Mouse (Mus musculus): ENCODE measurements around the gene Dus2. TPM values are rescaled to one million over a fixed set of nuclear protein-coding genes. Genes with fewer than 3 reads are reported as not detected.

The Dus2 gene
- polyA plus RNA-seq, 1 experiment = 13.1 TPM

DNA sequence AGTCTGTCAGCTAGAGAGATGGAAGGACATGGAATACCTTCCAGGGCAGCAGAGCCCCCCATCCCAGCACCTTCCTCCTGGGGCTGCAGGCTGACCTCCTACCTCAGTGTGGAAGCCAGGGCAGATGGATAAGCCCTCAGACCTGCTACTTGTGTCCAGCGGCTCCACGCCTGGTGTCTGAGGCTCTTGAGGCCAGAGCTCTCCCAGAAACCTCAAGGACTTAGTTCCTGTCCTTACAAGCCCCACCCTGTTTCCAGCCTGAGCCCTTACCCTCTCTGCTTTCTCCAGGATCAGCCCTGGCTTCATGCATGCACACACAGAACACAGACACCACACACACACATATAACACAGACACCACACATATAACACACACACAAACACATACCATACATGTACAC lies 409 bp downstream of the Dus2 start:
- TF ChIP-seq USF1 (IDR thresholded peaks at IDR 0.05; ENCODE audit: low read depth) = no peak
- TF ChIP-seq MYOG (IDR thresholded peaks at IDR 0.05; ENCODE audit: control insufficient read depth, extremely low read depth, insufficient read length) = no peak
- TF ChIP-seq CEBPB (IDR thresholded peaks at IDR 0.05; ENCODE audit: low read depth) = no peak
- TF ChIP-seq MAX (IDR thresholded peaks at IDR 0.05) = no peak
- TF ChIP-seq MYOD1 (IDR thresholded peaks at IDR 0.05; ENCODE audit: control insufficient read depth, insufficient read length, low read depth) = no peak
- TF ChIP-seq FOSL1 (IDR thresholded peaks at IDR 0.05; ENCODE audit: insufficient read depth, low read length, poor library complexity, severe bottlenecking) = no peak
- TF ChIP-seq CTCF (IDR thresholded peaks at IDR 0.05; ENCODE audit: control insufficient read depth, insufficient read depth, insufficient read length) = no peak
- Histone ChIP-seq H3K79me3 (ENCODE audit: low read depth) (no peaks in the 10 kb centered on the region), H3K36me3 (ENCODE audit: control insufficient read depth, insufficient read depth) (no peaks in the 10 kb centered on the region), H3K79me2 (ENCODE audit: control insufficient read depth, insufficient read depth) (no peaks in the 10 kb centered on the region), H3ac (ENCODE audit: control insufficient read depth, insufficient read length, low read depth) (no peak overlapping the region), H3K27me3 (ENCODE audit: control insufficient read depth, insufficient read depth, insufficient read length) (peaks cover 11% of the 10 kb centered on the region), H3K4me3 (ENCODE audit: insufficient read depth, poor library complexity, severe bottlenecking) (no peak overlapping the region)

DNA sequence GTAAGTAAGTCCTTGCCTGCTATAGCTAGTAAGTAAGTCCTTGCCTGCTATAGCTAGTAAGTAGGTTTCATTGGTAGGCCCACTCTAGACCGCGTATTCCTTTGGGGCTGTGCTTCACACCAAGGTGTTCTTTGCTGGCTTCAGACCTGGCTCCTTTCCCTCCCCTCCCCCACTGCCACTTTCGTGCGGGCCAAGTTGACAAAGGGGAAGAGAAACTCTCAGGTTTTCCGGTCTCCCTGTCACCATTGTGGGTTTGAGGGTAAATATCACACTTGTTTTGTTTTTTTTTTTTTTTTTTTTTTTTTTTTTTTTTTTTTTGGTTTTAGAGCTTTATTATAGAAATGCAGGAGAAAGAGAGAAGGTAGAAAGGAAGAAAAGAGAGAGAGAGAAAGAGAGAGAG lies 1.4 kb downstream of the Dus2 start:
- no peak overlapping the region for H3K4me3 ChIP-seq (ENCODE audit: insufficient read depth, poor library complexity, severe bottlenecking)
- H3K36me3 ChIP-seq (ENCODE audit: control insufficient read depth, insufficient read depth) = no peaks in the 10 kb centered on the region
- no peak overlapping the region for H3ac ChIP-seq (ENCODE audit: control insufficient read depth, insufficient read length, low read depth)
- no peaks in the 10 kb centered on the region for H3K79me3 ChIP-seq (ENCODE audit: low read depth)
- no peak for TF ChIP-seq USF1 (IDR thresholded peaks at IDR 0.05; ENCODE audit: low read depth)
- TF ChIP-seq CTCF (IDR thresholded peaks at IDR 0.05; ENCODE audit: control insufficient read depth, insufficient read depth, insufficient read length) = no peak
- no peak for TF ChIP-seq FOSL1 (IDR thresholded peaks at IDR 0.05; ENCODE audit: insufficient read depth, low read length, poor library complexity, severe bottlenecking)
- TF ChIP-seq CEBPB (IDR thresholded peaks at IDR 0.05; ENCODE audit: low read depth) = no peak
- TF ChIP-seq MYOG (IDR thresholded peaks at IDR 0.05; ENCODE audit: control insufficient read depth, extremely low read depth, insufficient read length) = no peak
- TF ChIP-seq MAX (IDR thresholded peaks at IDR 0.05) = no peak
- TF ChIP-seq MYOD1 (IDR thresholded peaks at IDR 0.05; ENCODE audit: control insufficient read depth, insufficient read length, low read depth) = no peak
- no peaks in the 10 kb centered on the region for H3K79me2 ChIP-seq (ENCODE audit: control insufficient read depth, insufficient read depth)
- peaks cover 11% of the 10 kb centered on the region for H3K27me3 ChIP-seq (ENCODE audit: control insufficient read depth, insufficient read depth, insufficient read length)

DNA sequence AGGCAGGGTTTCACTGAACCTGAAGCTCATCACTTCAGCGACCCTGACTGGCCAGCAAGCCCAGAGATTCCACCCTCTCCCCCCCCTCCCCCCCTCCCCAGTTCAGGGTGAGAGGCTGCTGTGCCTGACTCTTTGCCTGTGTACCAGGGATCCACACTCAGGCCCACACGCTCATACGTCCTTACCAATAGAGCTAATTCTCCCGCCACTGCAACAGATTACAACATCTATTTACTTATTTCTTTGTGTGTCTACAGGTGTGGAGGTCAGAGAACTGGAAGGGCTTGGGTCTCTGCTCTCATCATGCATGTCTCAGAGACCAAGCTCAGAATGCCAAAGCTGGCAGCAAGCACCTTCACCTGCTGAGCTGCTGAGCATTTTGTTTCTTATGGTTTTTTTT lies 2.1 kb downstream of the Dus2 start:
- no peak for TF ChIP-seq MYOG (IDR thresholded peaks at IDR 0.05; ENCODE audit: control insufficient read depth, extremely low read depth, insufficient read length)
- no peak for TF ChIP-seq MYOD1 (IDR thresholded peaks at IDR 0.05; ENCODE audit: control insufficient read depth, insufficient read length, low read depth)
- no peak for TF ChIP-seq MAX (IDR thresholded peaks at IDR 0.05)
- no peak for TF ChIP-seq USF1 (IDR thresholded peaks at IDR 0.05; ENCODE audit: low read depth)
- TF ChIP-seq CEBPB (IDR thresholded peaks at IDR 0.05; ENCODE audit: low read depth) = no peak
- no peak for TF ChIP-seq FOSL1 (IDR thresholded peaks at IDR 0.05; ENCODE audit: insufficient read depth, low read length, poor library complexity, severe bottlenecking)
- TF ChIP-seq CTCF (IDR thresholded peaks at IDR 0.05; ENCODE audit: control insufficient read depth, insufficient read depth, insufficient read length) = no peak
- no peak overlapping the region for H3ac ChIP-seq (ENCODE audit: control insufficient read depth, insufficient read length, low read depth)

DNA sequence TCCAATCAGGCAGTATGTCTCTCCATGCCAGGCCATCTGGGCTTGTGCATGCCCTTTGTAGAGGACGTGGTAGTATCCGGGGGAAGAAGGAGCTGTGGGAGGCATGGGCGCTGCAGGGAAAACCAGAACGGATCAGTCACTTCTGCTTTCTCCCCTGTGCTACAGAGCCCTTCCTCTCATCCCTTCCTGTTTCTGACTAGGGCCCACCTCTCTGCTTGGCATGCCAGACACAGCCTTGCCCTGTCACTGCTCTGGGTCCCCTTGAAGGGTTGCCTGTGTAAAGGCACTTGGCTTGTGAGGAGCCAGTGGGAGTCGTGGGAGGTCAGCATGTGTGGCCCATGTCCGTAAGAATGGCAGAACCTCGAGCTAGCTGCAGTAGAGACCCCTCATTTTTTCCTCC lies 5.2 kb downstream of the Dus2 start:
- TF ChIP-seq MYOD1 (IDR thresholded peaks at IDR 0.05; ENCODE audit: control insufficient read depth, insufficient read length, low read depth) (no peak), MAX (IDR thresholded peaks at IDR 0.05) (no peak), CTCF (IDR thresholded peaks at IDR 0.05; ENCODE audit: control insufficient read depth, insufficient read depth, insufficient read length) (no peak), MYOG (IDR thresholded peaks at IDR 0.05; ENCODE audit: control insufficient read depth, extremely low read depth, insufficient read length) (no peak), FOSL1 (IDR thresholded peaks at IDR 0.05; ENCODE audit: insufficient read depth, low read length, poor library complexity, severe bottlenecking) (no peak), USF1 (IDR thresholded peaks at IDR 0.05; ENCODE audit: low read depth) (no peak), CEBPB (IDR thresholded peaks at IDR 0.05; ENCODE audit: low read depth) (no peak)
- no peak overlapping the region for H3ac ChIP-seq (ENCODE audit: control insufficient read depth, insufficient read length, low read depth)

More for the DNA sequence above, 2.1 kb downstream of the Dus2 start:
- Histone ChIP-seq H3K27me3 (ENCODE audit: control insufficient read depth, insufficient read depth, insufficient read length) (peaks cover 11% of the 10 kb centered on the region), H3K4me3 (ENCODE audit: insufficient read depth, poor library complexity, severe bottlenecking) (no peak overlapping the region), H3K79me2 (ENCODE audit: control insufficient read depth, insufficient read depth) (no peaks in the 10 kb centered on the region), H3K36me3 (ENCODE audit: control insufficient read depth, insufficient read depth) (no peaks in the 10 kb centered on the region), H3K79me3 (ENCODE audit: low read depth) (no peaks in the 10 kb centered on the region)

DNA sequence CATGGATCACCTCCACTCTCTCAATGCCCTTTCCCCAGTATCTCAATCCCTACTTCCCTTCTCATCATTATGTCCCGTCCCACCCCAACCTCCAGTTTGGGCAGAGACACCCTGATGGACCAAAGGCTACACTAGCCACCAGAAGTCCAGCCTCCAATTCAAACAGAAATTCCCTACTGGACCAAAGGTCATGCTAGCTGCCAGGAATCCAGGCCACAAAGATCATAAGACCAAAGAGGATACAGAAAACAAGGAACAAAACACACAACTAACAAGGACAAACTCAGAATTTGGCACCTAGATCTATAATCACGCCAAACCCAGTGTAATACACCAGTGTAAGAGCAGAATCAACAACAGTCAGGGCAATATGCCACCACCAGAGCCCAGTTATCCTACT lies 7.8 kb downstream of the Dus2 start:
- TF ChIP-seq FOSL1 (IDR thresholded peaks at IDR 0.05; ENCODE audit: insufficient read depth, low read length, poor library complexity, severe bottlenecking) = no peak
- TF ChIP-seq MYOG (IDR thresholded peaks at IDR 0.05; ENCODE audit: control insufficient read depth, extremely low read depth, insufficient read length) = no peak
- TF ChIP-seq CTCF (IDR thresholded peaks at IDR 0.05; ENCODE audit: control insufficient read depth, insufficient read depth, insufficient read length) = no peak
- no peak for TF ChIP-seq MYOD1 (IDR thresholded peaks at IDR 0.05; ENCODE audit: control insufficient read depth, insufficient read length, low read depth)
- no peak for TF ChIP-seq CEBPB (IDR thresholded peaks at IDR 0.05; ENCODE audit: low read depth)
- TF ChIP-seq MAX (IDR thresholded peaks at IDR 0.05) = no peak
- no peak for TF ChIP-seq USF1 (IDR thresholded peaks at IDR 0.05; ENCODE audit: low read depth)
- peaks cover 5% of the 10 kb centered on the region for H3K27me3 ChIP-seq (ENCODE audit: control insufficient read depth, insufficient read depth, insufficient read length)
- H3ac ChIP-seq (ENCODE audit: control insufficient read depth, insufficient read length, low read depth) = no peak overlapping the region
- H3K36me3 ChIP-seq (ENCODE audit: control insufficient read depth, insufficient read depth) = no peaks in the 10 kb centered on the region
- no peak overlapping the region for H3K4me3 ChIP-seq (ENCODE audit: insufficient read depth, poor library complexity, severe bottlenecking)
- no peaks in the 10 kb centered on the region for H3K79me2 ChIP-seq (ENCODE audit: control insufficient read depth, insufficient read depth)
- H3K79me3 ChIP-seq (ENCODE audit: low read depth) = no peaks in the 10 kb centered on the region

More for the DNA sequence above, 5.2 kb downstream of the Dus2 start:
- Histone ChIP-seq H3K27me3 (ENCODE audit: control insufficient read depth, insufficient read depth, insufficient read length) (peaks cover 5% of the 10 kb centered on the region), H3K36me3 (ENCODE audit: control insufficient read depth, insufficient read depth) (no peaks in the 10 kb centered on the region), H3K79me3 (ENCODE audit: low read depth) (no peaks in the 10 kb centered on the region), H3K4me3 (ENCODE audit: insufficient read depth, poor library complexity, severe bottlenecking) (no peak overlapping the region), H3K79me2 (ENCODE audit: control insufficient read depth, insufficient read depth) (no peaks in the 10 kb centered on the region)

- Histone ChIP-seq H3K79me2 (ENCODE audit: control insufficient read depth, insufficient read depth) (no peaks in the 10 kb centered on the region), H3K36me3 (ENCODE audit: control insufficient read depth, insufficient read depth) (no peaks in the 10 kb centered on the region), H3ac (ENCODE audit: control insufficient read depth, insufficient read length, low read depth) (no peak overlapping the region), H3K4me3 (ENCODE audit: insufficient read depth, poor library complexity, severe bottlenecking) (no peak overlapping the region), H3K79me3 (ENCODE audit: low read depth) (no peaks in the 10 kb centered on the region), H3K27me3 (ENCODE audit: control insufficient read depth, insufficient read depth, insufficient read length) (no peaks in the 10 kb centered on the region)
- TF ChIP-seq MYOD1 (IDR thresholded peaks at IDR 0.05; ENCODE audit: control insufficient read depth, insufficient read length, low read depth) (no peak), CTCF (IDR thresholded peaks at IDR 0.05; ENCODE audit: control insufficient read depth, insufficient read depth, insufficient read length) (no peak), MYOG (IDR thresholded peaks at IDR 0.05; ENCODE audit: control insufficient read depth, extremely low read depth, insufficient read length) (no peak), FOSL1 (IDR thresholded peaks at IDR 0.05; ENCODE audit: insufficient read depth, low read length, poor library complexity, severe bottlenecking) (no peak), MAX (IDR thresholded peaks at IDR 0.05) (no peak), CEBPB (IDR thresholded peaks at IDR 0.05; ENCODE audit: low read depth) (no peak), USF1 (IDR thresholded peaks at IDR 0.05; ENCODE audit: low read depth) (no peak)
These were observed 10.8 kb downstream of the Dus2 start for GRCm38 (mm10) chr8:106001908-106002307.

Measured in C2C12 (cell line).